8 mouse cellular contexts compared by ENCODE assay signal in the genomic region with DNA sequence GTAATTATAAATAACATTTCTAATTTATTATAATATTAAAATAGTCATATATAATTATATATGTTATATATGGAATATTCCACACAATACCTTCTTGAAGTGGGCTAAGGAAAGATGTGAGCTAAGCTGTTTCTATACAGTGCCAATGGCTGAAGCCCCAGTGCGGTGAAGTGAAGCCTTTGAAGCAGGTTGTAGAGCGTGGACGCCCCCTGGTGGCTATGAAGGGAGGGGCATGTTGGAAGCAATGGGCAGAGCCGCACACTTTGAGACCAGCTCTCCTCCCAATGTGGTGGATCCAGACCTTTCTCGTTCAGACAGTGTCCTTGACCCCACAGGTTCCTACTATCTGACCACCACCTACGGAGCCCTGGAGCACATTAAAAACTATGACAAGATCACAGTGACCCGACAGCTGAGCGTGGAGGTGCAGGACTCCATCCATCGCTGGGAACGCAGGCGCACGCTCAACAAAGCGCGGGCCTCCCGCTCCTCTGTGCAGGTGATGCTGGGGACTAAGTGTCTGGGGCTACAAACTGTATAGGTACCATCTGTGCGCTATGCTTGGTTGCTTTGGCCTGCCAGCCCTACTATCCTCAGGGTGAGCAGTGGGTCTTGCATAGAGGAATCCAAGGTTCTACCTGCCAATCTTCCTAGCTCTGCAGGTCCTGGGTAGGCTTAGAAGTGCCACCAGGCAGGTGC. TPM values are rescaled to one million over a fixed set of nuclear protein-coding genes. Genes with fewer than 3 reads are reported as not detected.
A peak's percentile ranks its signal among the peaks of the same experiment; 100 is the strongest.
DNase-seq lines count a peak whose midpoint lies in the region; ATAC-seq and TF ChIP-seq lines count a peak whose summit lies in the region.

No protein-coding gene starts in this region.

- ATAC-seq in megakaryocyte progenitor cell, adult 5-6 weeks (replicated peaks; ENCODE audit: poor library complexity): peak; percentile 86

- no peak overlapping the region for H3K4me3 ChIP-seq in left cerebral cortex, adult 2 months

- intact Hi-C loops in left cerebral cortex, adult 2 months (cut with DNase I): loop anchor here (5.0 to 10.0 kb wide), 4 partner anchors 135 to 1263 kb away; no protein-coding TSS in a partner anchor

- H3K27ac ChIP-seq in left cerebral cortex, adult 2 months: no peak overlapping the region

- DNase-seq in ZHBTc4 (ENCODE audit: low read depth, low spot score): peak; percentile 91
- DNase-seq in cerebellum, postnatal 36 days: peak; percentile 90 to 92
- DNase-seq in gastrocnemius, adult 18-20 months (ENCODE audit: low spot score): peak; percentile 84
- DNase-seq in induced T-regulatory cell, adult 2 months (ENCODE audit: low read depth): peak; percentile 91
- peak; percentile 87 to 93 for DNase-seq in left cerebral cortex, adult 2 months (ENCODE audit: extremely low spot score in 1 of 2, low spot score in 2 of 2)
- peak; percentile 89 to 94 for DNase-seq in right cerebral cortex, postnatal 10 days (ENCODE audit: low spot score in 2 of 2)
- peak; percentile 53 for DNase-seq in urinary bladder, postnatal 10 days (ENCODE audit: low spot score)

- peak; percentile 98 for TF ChIP-seq CTCF in left cerebral cortex, adult 2 months (IDR thresholded peaks at IDR 0.05)

RNA-seq across cellular contexts. Expression of a gene that starts 52.2 kb away (rescaled TPM):
- 10 to 100 TPM; 24.5 to 25.9 TPM for total RNA-seq in gastrocnemius, adult 18-20 months (2021)
- 100 to 1,000 TPM in 1 of 2 experiments, 10 to 100 TPM in 1; 93.8 to 102 TPM for total RNA-seq in left cerebral cortex, adult 2 months (2021)
- 2.1 and 2.9 TPM in 2 replicates for total RNA-seq in megakaryocyte progenitor cell, adult 5-6 weeks (2015)
- total RNA-seq in megakaryocyte progenitor cell, adult 5-6 weeks (2017): 0.71 and 2.2 TPM in 2 replicates

Comparison
In these comparisons a context has a peak if more than half of its experiments do, and no peak if none do; other contexts are left out.
1. RNA of a gene that starts 52.2 kb away (total RNA-seq): 93.8 to 102 TPM in left cerebral cortex, adult 2 months and 24.5 to 25.9 TPM in gastrocnemius, adult 18-20 months; 0.71 to 2.9 TPM in megakaryocyte progenitor cell, adult 5-6 weeks; every median in the first group is over 4 times any median in the second.
2. Peak in every context shown above with its lines, with median percentiles within 50 percentile points of each other: DNase-seq.